Mouse (Mus musculus) gastrocnemius, postnatal 36 days (tissue): ENCODE results near the gene Slc22a2. TPM values are rescaled to one million over a fixed set of nuclear protein-coding genes. Genes with fewer than 3 reads are reported as not detected.

ENCODE experiments used
- DNase-seq, 2 experiments: peaks; one replicate each; pipeline ENCODE4 v3.0.0; 2022
- intact Hi-C: fragments of 180-260 bp; cut with DNase I; formaldehyde crosslinking; loops from one replicate; pipeline ENCODE4 v1.15.1; 2025
- total RNA-seq, 2 experiments: library from RNA; stranded (reverse); gene quantifications; 2 replicates each; pipeline ENCODE4 v1.2.3; 2021

Gene Slc22a2
- total RNA-seq, 2 experiments from 2014 or later, result not detected

DNA sequence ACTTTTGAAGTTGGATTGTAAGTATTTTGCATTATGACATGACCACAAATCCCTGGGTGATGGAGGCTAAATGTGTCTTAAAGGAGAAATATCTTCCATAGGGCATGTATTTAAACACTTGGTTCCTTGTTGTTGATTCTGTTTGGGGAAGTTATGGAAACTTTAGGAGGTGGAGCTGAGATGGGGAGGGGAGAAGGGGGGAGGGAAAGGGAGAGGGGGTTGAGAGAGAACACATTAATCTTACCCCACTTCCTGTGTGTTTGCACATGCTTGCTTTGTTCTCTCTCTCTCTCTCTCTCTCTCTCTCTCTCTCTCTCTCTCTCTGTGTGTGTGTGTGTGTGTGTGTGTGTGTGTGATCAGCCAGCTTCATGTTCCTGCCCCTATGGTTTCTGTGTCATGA lies 93.2 kb downstream of the Slc22a2 start:
- no peak for DNase-seq
- intact Hi-C loops, result no loop called here

Other genes with a start within 250 kb of the Slc22a2 start
- gene Plg, start 205.5 kb upstream of the Slc22a2 start, total RNA-seq, result under 1 TPM in 1 of 2 experiments, not detected in 1; 0.15 TPM
- gene Slc22a3, start 76.4 kb upstream of the Slc22a2 start, total RNA-seq, result 1 to 10 TPM; 1.7 to 1.9 TPM
- gene Slc22a1, start 91.7 kb downstream of the Slc22a2 start, total RNA-seq, result not detected
- 10 to 100 TPM; 41.0 to 42.8 TPM for gene Igf2r, start 185.5 kb downstream of the Slc22a2 start, total RNA-seq